Mouse (Mus musculus) CH12.LX (cell line): ENCODE data around the gene Ubald2. TPM values are rescaled to one million over a fixed set of nuclear protein-coding genes. Genes with fewer than 3 reads are reported as not detected.

Source experiments
- DNase-seq: peaks from one replicate; pipeline ENCODE4 v3.0.0-alpha.2; 2013; ENCODE audit errors: extremely low read depth
- H3K27ac ChIP-seq: 2 replicates; pipeline ENCODE4 v1.5.1; 2012; ENCODE audit warnings: low read depth, mild to moderate bottlenecking, control low read depth, moderate library complexity; ENCODE audit not compliant: insufficient read depth
- H3K27me3 ChIP-seq: replicated peaks from 2 replicates; pipeline ENCODE3; 2012; ENCODE audit warnings: inconsistent platforms
- H3K36me3 ChIP-seq, 2 experiments: replicated peaks in 1 of 2; 2 replicates each; pipeline versions ENCODE3 to v1.6.1; 2012; ENCODE audit warnings: inconsistent platforms in 1 of 2, low read length in 1 of 2, mild to moderate bottlenecking in 1 of 2, mixed read lengths in 1 of 2, moderate library complexity in 1 of 2; ENCODE audit not compliant: control insufficient read depth in 1 of 2, insufficient read depth in 1 of 2
- H3K4me1 ChIP-seq, 2 experiments: 2 replicates each; pipeline ENCODE4 v1.6.1; 2012; ENCODE audit warnings: inconsistent platforms in 1 of 2, moderate library complexity in 1 of 2; ENCODE audit not compliant: insufficient read depth in 2 of 2, control insufficient read depth in 1 of 2
- H3K4me2 ChIP-seq: 2 replicates; pipeline ENCODE4 v1.6.1; 2012; ENCODE audit warnings: low read depth, mild to moderate bottlenecking, control low read depth; ENCODE audit not compliant: poor library complexity, insufficient read depth, severe bottlenecking
- H3K4me3 ChIP-seq, 3 experiments: fragments of 150-350 bp in 1 of 3; sonication (generic) in 1 of 3; replicated peaks in 1 of 3; 2 replicates each; pipeline versions ENCODE3 to v1.5.1; 2011 to 2012; ENCODE audit warnings: low read depth in 2 of 3, low read length in 2 of 3, mild to moderate bottlenecking in 2 of 3, moderate library complexity in 2 of 3, control low read depth in 1 of 3, improper control_type of control experiment in 1 of 3, inconsistent platforms in 1 of 3, mixed read lengths in 1 of 3; ENCODE audit not compliant: poor library complexity in 1 of 3
- H3K79me2 ChIP-seq: replicated peaks from 2 replicates; pipeline ENCODE4 v1.6.1; 2012; ENCODE audit warnings: mild to moderate bottlenecking, moderate library complexity; ENCODE audit not compliant: control insufficient read depth, poor library complexity, insufficient read depth, severe bottlenecking; ENCODE audit errors: extremely low read depth
- H3K9ac ChIP-seq: 2 replicates; pipeline ENCODE4 v1.6.1; 2012; ENCODE audit warnings: low read depth, mild to moderate bottlenecking, control low read depth, moderate library complexity; ENCODE audit not compliant: insufficient read depth
- H3K9me3 ChIP-seq: replicated peaks from 2 replicates; pipeline ENCODE3; 2012; ENCODE audit warnings: low read length, inconsistent platforms, mixed read lengths
- BHLHE40 ChIP-seq: IDR thresholded peaks from 2 replicates; pipeline ENCODE4 v1.6.1; 2011; ENCODE audit warnings: mild to moderate bottlenecking, low read depth, low read length, improper control_type of control experiment
- CHD1 ChIP-seq: IDR thresholded peaks from 2 replicates; pipeline ENCODE4 v1.6.1; 2012; ENCODE audit warnings: low read depth, low read length, improper control_type of control experiment, inconsistent platforms
- CHD2 ChIP-seq: IDR thresholded peaks from 2 replicates; pipeline ENCODE4 v1.6.1; 2011; ENCODE audit warnings: low read length, improper control_type of control experiment
- CTCF ChIP-seq, 2 experiments: IDR thresholded peaks in 1 of 2; conservative IDR thresholded peaks in 1 of 2; 2 replicates each; pipeline ENCODE4 v1.5.1; 2011 to 2012; ENCODE audit warnings: low read depth in 2 of 2, low read length in 2 of 2, improper control_type of control experiment in 1 of 2, inconsistent platforms in 1 of 2, mild to moderate bottlenecking in 1 of 2, moderate library complexity in 1 of 2
- E2F4 ChIP-seq: IDR thresholded peaks from 2 replicates; pipeline ENCODE4 v1.6.1; 2011; ENCODE audit warnings: low read depth, low read length, improper control_type of control experiment; ENCODE audit not compliant: insufficient replicate concordance
- ELF1 ChIP-seq: IDR thresholded peaks from 2 replicates; pipeline ENCODE4 v1.6.1; 2014; ENCODE audit warnings: low read depth, mild to moderate bottlenecking, inconsistent platforms, low read length, improper control_type of control experiment
- EP300 ChIP-seq: IDR thresholded peaks from 2 replicates; pipeline ENCODE4 v1.6.1; 2011; ENCODE audit warnings: low read length, improper control_type of control experiment
- ETS1 ChIP-seq: conservative IDR thresholded peaks from 2 replicates; pipeline ENCODE4 v1.6.1; 2012; ENCODE audit warnings: low read depth, mild to moderate bottlenecking, inconsistent platforms, low read length, improper control_type of control experiment, moderate library complexity
- GABPA ChIP-seq: IDR thresholded peaks from 2 replicates; pipeline ENCODE4 v1.6.1; 2012; ENCODE audit warnings: low read depth, low read length, improper control_type of control experiment, inconsistent platforms; ENCODE audit not compliant: insufficient replicate concordance
- HCFC1 ChIP-seq: IDR thresholded peaks from 2 replicates; pipeline ENCODE4 v1.6.1; 2012; ENCODE audit warnings: low read depth, mild to moderate bottlenecking, inconsistent platforms, low read length, improper control_type of control experiment
- IRF4 ChIP-seq: IDR thresholded peaks from 2 replicates; pipeline ENCODE4 v1.6.1; 2014; ENCODE audit warnings: low read depth, mild to moderate bottlenecking, inconsistent platforms, low read length, improper control_type of control experiment
- JUN ChIP-seq: IDR thresholded peaks from 2 replicates; pipeline ENCODE4 v1.6.1; 2011; ENCODE audit warnings: low read depth, mild to moderate bottlenecking, low read length, improper control_type of control experiment, moderate library complexity; ENCODE audit not compliant: insufficient read depth
- JUND ChIP-seq: conservative IDR thresholded peaks from 2 replicates; pipeline ENCODE4 v1.6.1; 2011; ENCODE audit warnings: low read depth, low read length, improper control_type of control experiment
- KAT2A ChIP-seq: IDR thresholded peaks from 2 replicates; pipeline ENCODE4 v1.6.1; 2012; ENCODE audit warnings: low read length, improper control_type of control experiment, inconsistent platforms; ENCODE audit not compliant: insufficient replicate concordance
- MAFK ChIP-seq: IDR thresholded peaks from 2 replicates; pipeline ENCODE4 v1.6.1; 2011; ENCODE audit warnings: low read length, improper control_type of control experiment; ENCODE audit not compliant: insufficient replicate concordance
- MAX ChIP-seq: IDR thresholded peaks from 2 replicates; pipeline ENCODE4 v1.6.1; 2011; ENCODE audit warnings: low read length, improper control_type of control experiment
- MAZ ChIP-seq: IDR thresholded peaks from 2 replicates; pipeline ENCODE4 v1.6.1; 2012; ENCODE audit warnings: low read depth, mild to moderate bottlenecking, inconsistent platforms, low read length, improper control_type of control experiment, moderate library complexity
- MEF2A ChIP-seq: IDR thresholded peaks from 2 replicates; pipeline ENCODE4 v1.6.1; 2014; ENCODE audit warnings: low read depth, mild to moderate bottlenecking, inconsistent platforms, low read length, improper control_type of control experiment, borderline replicate concordance
- MXI1 ChIP-seq: IDR thresholded peaks from 2 replicates; pipeline ENCODE4 v1.6.1; 2011; ENCODE audit warnings: mild to moderate bottlenecking, low read depth, low read length, improper control_type of control experiment
- MYC ChIP-seq: IDR thresholded peaks from 2 replicates; pipeline ENCODE4 v1.6.1; 2011; ENCODE audit warnings: low read depth, mild to moderate bottlenecking, improper control_type of control experiment, low read length
- NELFE ChIP-seq: IDR thresholded peaks from 2 replicates; pipeline ENCODE4 v1.6.1; 2011; ENCODE audit warnings: low read depth, low read length, improper control_type of control experiment
- NRF1 ChIP-seq: IDR thresholded peaks from 2 replicates; pipeline ENCODE4 v1.6.1; 2014; ENCODE audit warnings: low read depth, mild to moderate bottlenecking, inconsistent platforms, low read length, improper control_type of control experiment, moderate library complexity
- PAX5 ChIP-seq: IDR thresholded peaks from 2 replicates; pipeline ENCODE4 v1.6.1; 2012; ENCODE audit warnings: low read length, inconsistent platforms, mixed read lengths
- POLR2A ChIP-seq: IDR thresholded peaks from 2 replicates; pipeline ENCODE4 v1.6.1; 2011; ENCODE audit warnings: low read depth, mild to moderate bottlenecking, improper control_type of control experiment, low read length
- POLR2AphosphoS2 ChIP-seq: IDR thresholded peaks from 2 replicates; pipeline ENCODE4 v1.6.1; 2011; ENCODE audit warnings: low read depth, low read length, improper control_type of control experiment
- RAD21 ChIP-seq: IDR thresholded peaks from 2 replicates; pipeline ENCODE4 v1.6.1; 2011; ENCODE audit warnings: low read depth, mild to moderate bottlenecking, low read length, improper control_type of control experiment, moderate library complexity
- RCOR1 ChIP-seq: conservative IDR thresholded peaks from 2 replicates; pipeline ENCODE4 v1.6.1; 2012; ENCODE audit warnings: low read depth, mild to moderate bottlenecking, inconsistent platforms, low read length, improper control_type of control experiment
- SIN3A ChIP-seq: IDR thresholded peaks from 2 replicates; pipeline ENCODE4 v1.6.1; 2012; ENCODE audit warnings: low read length, improper control_type of control experiment, inconsistent platforms
- SMC3 ChIP-seq: IDR thresholded peaks from 2 replicates; pipeline ENCODE4 v1.6.1; 2011; ENCODE audit warnings: low read depth, low read length, improper control_type of control experiment
- TBP ChIP-seq: conservative IDR thresholded peaks from 2 replicates; pipeline ENCODE4 v1.6.1; 2011; ENCODE audit warnings: low read depth, low read length, improper control_type of control experiment
- TCF12 ChIP-seq: IDR thresholded peaks from 2 replicates; pipeline ENCODE4 v1.6.1; 2014; ENCODE audit warnings: low read depth, mild to moderate bottlenecking, inconsistent platforms, low read length, improper control_type of control experiment
- UBTF ChIP-seq: IDR thresholded peaks from 2 replicates; pipeline ENCODE4 v1.6.1; 2012; ENCODE audit warnings: low read depth, mild to moderate bottlenecking, inconsistent platforms, low read length, improper control_type of control experiment, moderate library complexity
- USF1 ChIP-seq: IDR thresholded peaks from 2 replicates; pipeline ENCODE4 v1.6.1; 2014; ENCODE audit warnings: low read depth, mild to moderate bottlenecking, inconsistent platforms, low read length, improper control_type of control experiment
- USF2 ChIP-seq: conservative IDR thresholded peaks from 2 replicates; pipeline ENCODE4 v1.6.1; 2011; ENCODE audit warnings: low read depth, low read length, improper control_type of control experiment
- ZC3H11A ChIP-seq: IDR thresholded peaks from 2 replicates; pipeline ENCODE4 v1.6.1; 2012; ENCODE audit warnings: low read depth, mild to moderate bottlenecking, inconsistent platforms, low read length, improper control_type of control experiment
- ZKSCAN1 ChIP-seq: IDR thresholded peaks from 2 replicates; pipeline ENCODE4 v1.6.1; 2012; ENCODE audit warnings: low read depth, inconsistent platforms, low read length, improper control_type of control experiment, borderline replicate concordance
- ZMIZ1 ChIP-seq: IDR thresholded peaks from 2 replicates; pipeline ENCODE4 v1.6.1; 2012; ENCODE audit warnings: low read depth, mild to moderate bottlenecking, inconsistent platforms, low read length, improper control_type of control experiment
- ZNF384 ChIP-seq: IDR thresholded peaks from 2 replicates; pipeline ENCODE4 v1.6.1; 2012; ENCODE audit warnings: low read depth, low read length, improper control_type of control experiment, inconsistent platforms
- dilution Hi-C: fragments of 300-500 bp; cut with MboI; formaldehyde crosslinking; loops from 2 replicates; pipeline ENCODE4 v1.14.3; 2020; ENCODE audit warnings: low sequenced_read_pairs; ENCODE audit not compliant: extremely low pct_unique_long_range_greater_than_20kb, extremely low pct_ligation_motif_present
- in situ Hi-C: fragments of 300-500 bp; cut with MboI; formaldehyde crosslinking; loops from 3 replicates; pipeline ENCODE4 v1.14.3; 2019; ENCODE audit warnings: low sequenced_read_pairs, low pct_ligation_motif_present, low pct_unique_long_range_greater_than_20kb, mixed read lengths
- polyA plus RNA-seq: library from polyadenylated mRNA; unstranded; fragments of >175 nt; gene quantifications from 2 replicates; pipeline ENCODE4 v1.2.1, GENCODE M21; 2012; ENCODE audit warnings: low read depth; ENCODE audit not compliant: insufficient read length
- total RNA-seq, 2 experiments: library from RNA; depleted of rRNA; stranded (reverse); fragments of 300-350 nt in 1 of 2; fragments of >200 nt in 1 of 2; gene quantifications; 2 replicates each; pipeline ENCODE4 v1.2.3; 2012 to 2014

Gene Ubald2
- total and polyA plus RNA-seq, 3 experiments = 228 to 436 (median 336) TPM

- H3K9me3 ChIP-seq = no peaks in the 10 kb centered on the region
- H3K27me3 ChIP-seq = no peaks in the 10 kb centered on the region
- H3K4me3 ChIP-seq = peak overlapping the region in 1 of 3 experiments; percentile 0
- H3K9ac ChIP-seq = peak overlapping the region; percentile 57
- peak; percentile 71; the same call in 1 of the 2 replicates for TF ChIP-seq MXI1
- TF ChIP-seq CHD1 = no peak; the same call in 1 of the 2 replicates
- no peak for TF ChIP-seq USF2
- TF ChIP-seq MYC = peak; percentile 91
- peak; percentile 98 for TF ChIP-seq TCF12
- TF ChIP-seq ZC3H11A = no peak; the same call in 1 of the 2 replicates
- TF ChIP-seq MAFK = peak; percentile 71
- no peak for TF ChIP-seq UBTF
- TF ChIP-seq POLR2A = no peak; the same call in none of the 2 replicates
- peak; percentile 80 for TF ChIP-seq SIN3A
- TF ChIP-seq MAX = peak; percentile 93
- peak; percentile 91 for TF ChIP-seq BHLHE40
- no peak for TF ChIP-seq ZKSCAN1
- no peak for TF ChIP-seq POLR2AphosphoS2
- peak; percentile 91 for TF ChIP-seq MEF2A
- TF ChIP-seq SMC3 = peak; percentile 55
- peak; percentile 95 for TF ChIP-seq ETS1
- TF ChIP-seq NELFE = no peak; the same call in 1 of the 2 replicates
- no peak for TF ChIP-seq USF1
- TF ChIP-seq KAT2A = 0 out of 2 replicates have a peak, but pooled peaks have one; percentile 11
- peak; percentile 80 for TF ChIP-seq TBP
- no peak for TF ChIP-seq GABPA
- TF ChIP-seq JUN = peak; percentile 46
- TF ChIP-seq PAX5 = no peak
- TF ChIP-seq EP300 = peak; percentile 89
- TF ChIP-seq IRF4 = peak; percentile 80
- TF ChIP-seq HCFC1 = 0 out of 2 replicates have a peak, but pooled peaks have one; percentile 43
- peak; percentile 59; the same call in 1 of the 2 replicates for TF ChIP-seq ZNF384
- TF ChIP-seq JUND = peak; percentile 68
- TF ChIP-seq CHD2 = peak; percentile 97
- TF ChIP-seq E2F4 = 0 out of 2 replicates have a peak, but pooled peaks have one; percentile 16
- peak; percentile 51; the same call in 1 of the 2 replicates for TF ChIP-seq ELF1
- TF ChIP-seq RCOR1 = no peak; the same call in 1 of the 2 replicates
- peak; percentile 59; the same call in 1 of the 2 replicates for TF ChIP-seq ZMIZ1
- peak; percentile 98 for TF ChIP-seq MAZ
- no peak; a peak in 1 of 4 replicates for TF ChIP-seq CTCF (conservative IDR thresholded peaks at IDR 0.05 in 1 of 2, IDR thresholded peaks at IDR 0.05 in 1 of 2; ENCODE audit: low read depth in 2 of 2, low read length in 2 of 2)
- peak; percentile 45 for TF ChIP-seq RAD21
- peak; percentile 55 for TF ChIP-seq NRF1
- H3K4me1 ChIP-seq = peaks cover 55 to 92% of the 10 kb centered on the region in 2 experiments
- in situ Hi-C loops (loop anchor here (25.0 kb wide), 1 partner anchor 781 kb away; the partner anchor contains the start of gene Slc25a19), dilution Hi-C loops (no loop called here)
- H3K27ac ChIP-seq = peak overlapping the region; percentile 99
- peak overlapping the region; percentile 63 for H3K4me2 ChIP-seq
- H3K79me2 ChIP-seq = peaks cover 28% of the 10 kb centered on the region
- peak; percentile 98 for DNase-seq
- H3K36me3 ChIP-seq = peaks cover 0 to 3% of the 10 kb centered on the region in 2 experiments
Observed at GRCm38 (mm10) chr11:116418194-116418840, 15.6 kb upstream of the Ubald2 start.
